Comparison of ENCODE assay signal across 10 mouse cellular contexts in genomic region chr14:120119094-120119501, GRCm38 (mm10).
DNase-seq lines count a peak whose midpoint lies in the region.
"Had no signal": no experiment of that assay in that cellular context is flagged by ENCODE, and none has a peak within 500 bp of the region (broad histone marks: within the 10 kb centered on the region; RNA-seq: fewer than 3 reads in every experiment).

No protein-coding gene starts in this region.

- intact Hi-C loops in heart, postnatal 14 days (cut with DNase I): no loop called here

- peak; percentile 63 to 72 for DNase-seq in frontal cortex, adult 2 months (ENCODE audit: extremely low spot score in 1 of 2, low spot score in 1 of 2)
- DNase-seq in frontal cortex, postnatal 25 days (ENCODE audit: low spot score in 2 of 2): no peak
- peak; percentile 97 for DNase-seq in brain, adult 2 months (ENCODE audit: low read depth, low spot score)
- peak; percentile 86 to 90 for DNase-seq in cerebellum, postnatal 36 days
- DNase-seq in heart, postnatal 14 days: peak; percentile 40 to 75
- no peak for DNase-seq in adrenal gland, postnatal 36 days
- no peak for DNase-seq in MN1 (ENCODE audit: low spot score)
- no peak for DNase-seq in embryo, embryonic 10 days (ENCODE audit: low spot score)
- DNase-seq: kidney, postnatal 4 days; liver had no signal

Comparison
In these comparisons a context has a peak if more than half of its experiments do, and no peak if none do; other contexts are left out.
1. DNase-seq: peak in frontal cortex, adult 2 months (2 of 2), brain, adult 2 months (single experiment), cerebellum, postnatal 36 days (2 of 2) and heart, postnatal 14 days (2 of 2); none in frontal cortex, postnatal 25 days (0 of 2), adrenal gland, postnatal 36 days (0 of 2), MN1 (single experiment) and embryo, embryonic 10 days (single experiment).